ENCODE assay signal across 8 mouse cellular contexts in genomic region chr1:79450343-79451021, GRCm38 (mm10). TPM values are rescaled to one million over a fixed set of nuclear protein-coding genes. Genes with fewer than 3 reads are reported as not detected.
DNase-seq lines count a peak whose midpoint lies in the region.

No protein-coding gene starts in this region.

- peak; percentile 25 to 40 for DNase-seq in cerebellum, adult 18-20 months
- DNase-seq in cerebellum, adult 11 months = no peak
- DNase-seq in cerebellum, postnatal 10 days = peak; percentile 48 to 56
- peak; percentile 50 to 54 for DNase-seq in frontal cortex, postnatal 36 days (ENCODE audit: low spot score in 2 of 2)
- peak; percentile 7 for DNase-seq in mesoderm, embryonic 11.5 days (ENCODE audit: low read depth, low spot score)
- DNase-seq in spleen, adult 18-20 months = no peak
- DNase-seq in urinary bladder, postnatal 10 days (ENCODE audit: low spot score) = no peak
- DNase-seq in gastrocnemius, postnatal 10 days = no peak

RNA-seq across cellular contexts. Expression of gene Scg2, which starts 10.6 kb away (rescaled TPM):
- total RNA-seq in gastrocnemius, postnatal 10 days (2021) = under 1 TPM in 1 of 2 experiments, not detected in 1; 0.23 TPM

Comparison
In these comparisons a context has a peak if more than half of its experiments do, and no peak if none do; other contexts are left out.
1. DNase-seq: peak in cerebellum, adult 18-20 months (2 of 2), cerebellum, postnatal 10 days (2 of 2), frontal cortex, postnatal 36 days (2 of 2) and mesoderm, embryonic 11.5 days (single experiment); none in cerebellum, adult 11 months (single experiment), spleen, adult 18-20 months (0 of 2), urinary bladder, postnatal 10 days (single experiment) and gastrocnemius, postnatal 10 days (single experiment).